18 mouse cellular contexts compared by ENCODE assay signal in genomic region chr11:56357690-56358089, GRCm38 (mm10).
"Had no signal": no experiment of that assay in that cellular context is flagged by ENCODE, and none has a peak within 500 bp of the region (broad histone marks: within the 10 kb centered on the region; RNA-seq: fewer than 3 reads in every experiment).

No protein-coding gene starts in this region.

- H3K4me3 ChIP-seq: limb, embryonic 12.5 days; limb, embryonic 15.5 days; stomach, embryonic 15.5 days had no signal

- H3K27ac ChIP-seq: limb, embryonic 12.5 days; limb, embryonic 15.5 days; liver, embryonic 14.5 days; macrophage; stomach, embryonic 15.5 days had no signal

- H3K4me2 ChIP-seq: limb, embryonic 12.5 days; limb, embryonic 15.5 days; liver, embryonic 11.5 days; lung, embryonic 14.5 days; stomach, embryonic 15.5 days had no signal

- DNase-seq: kidney, adult 18-20 months; kidney, adult 9 months; kidney, postnatal 14 days; kidney, postnatal 4 days; left cerebral cortex, postnatal 4 days; liver, postnatal 0 days; lung, embryonic 14.5 days; retina, postnatal 1 day; right cerebral cortex, postnatal 25 days; spleen, adult 18-20 months; thymus, postnatal 25 days had no signal

- ATAC-seq: liver, postnatal 0 days; lung, postnatal 0 days had no signal

- H3K4me1 ChIP-seq: limb, embryonic 12.5 days; limb, embryonic 15.5 days; stomach, embryonic 15.5 days had no signal

- H3K27me3 ChIP-seq: limb, embryonic 12.5 days; limb, embryonic 15.5 days; stomach, embryonic 15.5 days had no signal

- H3K9me3 ChIP-seq: limb, embryonic 12.5 days; limb, embryonic 15.5 days; stomach, embryonic 15.5 days had no signal

- H3K9ac ChIP-seq: limb, embryonic 12.5 days; limb, embryonic 15.5 days; liver, embryonic 14.5 days; liver, postnatal 0 days; lung, embryonic 14.5 days; stomach, embryonic 15.5 days had no signal

- H3K36me3 ChIP-seq: limb, embryonic 12.5 days; limb, embryonic 15.5 days; stomach, embryonic 15.5 days had no signal
